Mouse (Mus musculus): ENCODE measurements around the gene Arhgef6.

Gene Arhgef6

DNA sequence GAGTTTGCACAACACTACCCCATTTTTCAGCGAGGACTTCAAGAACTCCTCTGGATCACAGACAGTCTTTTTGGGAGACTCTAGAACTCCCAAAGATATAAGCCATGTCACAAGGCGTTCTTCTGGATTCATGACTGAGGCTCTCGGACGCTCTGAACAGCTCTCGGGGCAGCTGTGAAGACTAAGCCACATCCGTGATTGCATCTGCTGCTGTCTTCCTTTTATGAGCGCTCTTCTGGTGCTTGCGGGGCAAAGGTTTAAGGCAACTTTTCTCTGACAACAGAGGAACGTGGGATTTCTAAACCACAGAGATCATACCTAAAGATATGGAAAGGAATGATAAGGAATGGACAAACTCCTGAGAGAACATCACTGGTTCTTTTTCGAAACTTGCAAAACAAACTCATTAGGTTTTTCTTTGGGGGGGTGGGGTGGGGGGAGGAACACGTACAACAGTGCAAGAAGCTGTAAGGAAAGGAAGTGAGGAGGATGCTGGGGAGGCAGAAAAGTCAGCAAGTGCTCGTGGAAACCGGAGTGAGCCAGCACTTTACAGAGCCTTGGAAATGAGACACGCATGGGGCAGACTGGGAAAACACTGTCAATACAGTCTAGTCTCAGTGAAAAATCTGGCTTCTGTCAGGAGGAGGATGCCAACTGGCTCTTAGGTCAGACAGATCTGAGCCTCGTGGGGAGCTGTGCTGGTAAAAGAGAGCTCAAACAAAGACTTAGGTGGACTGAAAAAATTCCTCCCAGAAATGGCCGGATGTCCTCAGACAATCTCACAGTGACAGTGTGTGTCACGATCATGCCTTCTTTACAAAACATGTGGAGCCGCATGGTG lies at the start of gene Arhgef6:
Gene Arhgef6 (minus strand): TSS at position 359 of the 841 bp plus-strand sequence.
- DNase-seq, result no peak

GRCm38 (mm10) chrX:57380915-57381314 lies 42.4 kb upstream of the Arhgef6 start:
- no peak for DNase-seq

DNA sequence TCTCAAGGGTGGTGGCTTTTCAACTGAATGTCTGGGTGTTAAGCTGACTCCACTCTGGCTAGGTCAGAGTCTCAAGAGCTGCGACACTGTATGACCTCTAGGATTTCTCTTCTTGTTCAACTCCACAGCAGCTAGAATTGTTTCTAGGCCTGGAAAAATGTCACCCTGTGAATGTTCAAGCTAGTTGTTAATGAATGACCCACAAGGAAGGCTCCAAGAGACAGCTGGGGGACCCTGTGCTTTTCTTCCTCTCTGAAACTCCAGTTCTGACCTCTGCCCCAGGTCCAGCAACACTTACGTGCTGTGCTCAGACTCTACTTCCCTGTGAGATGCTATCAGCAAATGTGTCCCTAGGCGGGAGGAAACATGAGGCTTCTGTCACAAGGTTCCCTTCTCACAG lies 40.0 kb upstream of the Arhgef6 start:
- no peak for DNase-seq

DNA sequence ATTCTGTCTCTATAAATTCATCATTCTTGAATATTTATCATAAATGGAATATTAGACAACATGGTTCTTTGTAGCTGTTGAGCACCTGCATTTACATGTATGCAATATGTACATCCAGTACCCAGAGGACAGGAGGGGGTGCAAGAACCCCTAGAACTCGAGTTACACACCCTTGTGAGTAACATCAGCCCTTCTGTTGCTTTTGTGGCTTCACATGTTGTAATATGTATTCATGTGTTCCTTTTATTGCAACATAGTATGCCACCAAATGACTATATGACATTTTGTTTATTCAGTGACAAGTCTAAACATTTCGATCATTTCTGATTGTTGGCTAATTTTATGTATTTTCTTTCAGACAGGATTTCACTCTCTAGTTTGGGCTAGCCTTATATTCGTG lies 38.6 kb upstream of the Arhgef6 start:
- DNase-seq, result no peak

DNA sequence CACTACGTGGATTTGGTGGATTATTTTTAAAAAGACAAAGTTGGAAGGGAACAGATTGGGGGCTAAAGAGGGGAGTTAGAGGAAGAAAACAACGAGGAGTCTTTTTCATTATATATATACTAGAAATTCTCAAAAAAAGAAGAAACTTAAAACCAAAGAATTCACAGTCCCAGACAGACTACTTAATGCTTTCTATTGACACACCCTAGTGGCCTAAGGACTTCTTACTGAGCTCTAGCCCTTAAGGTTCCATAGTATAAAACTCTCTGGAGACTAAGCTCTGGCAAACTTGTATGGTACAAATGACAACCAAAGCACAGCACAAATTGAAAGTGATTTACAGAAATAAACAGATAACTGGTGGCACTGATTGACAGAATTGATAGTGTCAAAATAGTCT lies 35.5 kb upstream of the Arhgef6 start:
- no peak for DNase-seq

DNA sequence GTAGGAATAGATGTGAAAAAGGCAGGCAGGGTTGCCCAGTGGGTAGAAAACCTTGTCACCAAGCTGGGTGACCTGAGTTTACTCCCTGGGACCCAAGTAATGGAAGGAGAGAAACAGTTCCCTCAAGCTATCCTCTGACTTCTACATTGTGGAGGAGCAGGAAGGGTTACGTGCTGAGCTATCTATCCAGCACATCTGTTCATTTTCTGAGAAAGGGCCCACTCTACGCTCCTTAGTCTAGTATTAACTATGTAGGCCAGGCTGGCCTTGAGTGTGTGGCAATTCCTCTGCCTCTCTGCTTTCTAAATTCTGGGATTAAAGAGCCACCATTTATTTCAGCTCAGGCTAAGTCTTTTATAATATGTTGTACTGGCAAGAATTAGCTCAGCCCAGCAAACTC lies 35.0 kb upstream of the Arhgef6 start:
- no peak for DNase-seq

- DNase-seq, result no peak
Observed at GRCm38 (mm10) chrX:57372965-57373364, 34.4 kb upstream of the Arhgef6 start.

GRCm38 (mm10) chrX:57364891-57365569 lies 26.5 kb upstream of the Arhgef6 start:
- DNase-seq, result no peak

GRCm38 (mm10) chrX:57359316-57359715 lies 20.8 kb upstream of the Arhgef6 start:
- no peak for DNase-seq

- DNase-seq, result no peak
Observed at GRCm38 (mm10) chrX:57339220-57339619, 691 bp upstream of the Arhgef6 start.

DNA sequence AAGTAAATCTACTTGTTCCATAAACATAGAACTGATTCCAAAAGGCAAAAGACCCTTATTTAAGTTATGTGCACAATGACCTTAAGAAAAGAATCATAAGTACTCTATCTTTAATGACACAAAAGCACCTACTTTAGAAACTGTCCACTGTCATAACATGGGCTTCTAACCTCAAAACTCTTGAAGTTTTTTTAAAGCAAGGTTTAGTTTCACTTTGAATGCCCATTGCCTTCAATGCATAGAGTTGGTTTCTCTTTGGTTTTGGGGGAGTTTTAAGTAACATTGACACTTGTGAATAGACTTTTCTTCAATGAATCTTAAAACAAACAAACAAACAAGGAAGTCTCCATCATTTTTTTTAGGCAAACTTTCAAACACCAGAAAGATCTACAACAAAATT lies 947 bp downstream of the Arhgef6 start:
- no peak for DNase-seq

DNA sequence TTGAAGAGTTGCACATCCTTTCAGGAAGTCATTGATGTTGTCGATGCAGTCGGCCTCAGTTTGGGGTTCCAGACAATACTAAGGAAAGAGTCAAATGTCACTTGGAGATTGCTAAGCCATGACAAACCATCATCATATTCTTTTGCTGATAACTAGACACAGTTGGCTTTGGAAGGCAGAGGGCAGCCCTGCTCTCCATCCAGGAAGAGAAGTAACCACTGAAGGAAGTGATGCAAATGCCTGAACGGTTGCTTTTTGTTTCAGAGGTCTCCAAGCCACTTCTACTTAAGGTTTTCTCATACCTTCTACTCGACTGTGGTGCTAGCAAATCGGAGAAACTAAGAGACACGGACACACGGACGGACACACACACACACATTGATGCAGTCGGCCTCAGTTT lies 1.6 kb downstream of the Arhgef6 start:
- no peak for DNase-seq

- DNase-seq, result no peak
Observed at GRCm38 (mm10) chrX:57335313-57335712, 3.2 kb downstream of the Arhgef6 start.

DNA sequence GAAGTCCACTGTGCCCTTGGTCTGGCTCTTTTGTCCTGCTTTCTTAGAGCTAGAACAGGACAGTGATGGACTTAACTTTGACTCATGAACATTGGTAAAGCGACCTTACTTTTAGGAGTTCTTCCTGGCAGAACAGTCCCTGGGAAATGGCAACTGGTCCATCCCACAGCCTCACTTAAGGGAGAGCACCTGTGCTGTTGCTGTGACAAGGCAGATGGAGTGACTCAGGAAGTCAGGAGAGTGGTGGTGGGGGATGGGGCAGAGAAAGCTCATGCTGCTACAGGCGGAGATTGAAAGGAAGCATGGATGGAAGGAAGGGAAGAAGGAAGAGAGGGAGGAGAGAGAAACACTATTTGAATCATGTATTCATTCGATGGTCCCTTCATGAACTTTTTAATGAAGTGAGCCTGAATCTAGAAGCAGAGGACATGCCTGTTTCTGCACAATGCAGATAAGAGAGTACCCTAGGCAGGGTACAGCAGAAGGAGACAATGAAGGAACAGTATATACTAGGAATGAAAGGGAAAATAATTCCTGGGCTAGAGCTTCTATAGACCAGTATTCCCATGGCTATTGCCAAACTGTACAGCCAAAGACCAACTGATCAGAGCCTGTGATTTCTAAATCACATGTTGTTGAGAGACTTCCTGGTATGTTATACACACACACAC lies 10.7 kb downstream of the Arhgef6 start:
- no peak for DNase-seq

DNA sequence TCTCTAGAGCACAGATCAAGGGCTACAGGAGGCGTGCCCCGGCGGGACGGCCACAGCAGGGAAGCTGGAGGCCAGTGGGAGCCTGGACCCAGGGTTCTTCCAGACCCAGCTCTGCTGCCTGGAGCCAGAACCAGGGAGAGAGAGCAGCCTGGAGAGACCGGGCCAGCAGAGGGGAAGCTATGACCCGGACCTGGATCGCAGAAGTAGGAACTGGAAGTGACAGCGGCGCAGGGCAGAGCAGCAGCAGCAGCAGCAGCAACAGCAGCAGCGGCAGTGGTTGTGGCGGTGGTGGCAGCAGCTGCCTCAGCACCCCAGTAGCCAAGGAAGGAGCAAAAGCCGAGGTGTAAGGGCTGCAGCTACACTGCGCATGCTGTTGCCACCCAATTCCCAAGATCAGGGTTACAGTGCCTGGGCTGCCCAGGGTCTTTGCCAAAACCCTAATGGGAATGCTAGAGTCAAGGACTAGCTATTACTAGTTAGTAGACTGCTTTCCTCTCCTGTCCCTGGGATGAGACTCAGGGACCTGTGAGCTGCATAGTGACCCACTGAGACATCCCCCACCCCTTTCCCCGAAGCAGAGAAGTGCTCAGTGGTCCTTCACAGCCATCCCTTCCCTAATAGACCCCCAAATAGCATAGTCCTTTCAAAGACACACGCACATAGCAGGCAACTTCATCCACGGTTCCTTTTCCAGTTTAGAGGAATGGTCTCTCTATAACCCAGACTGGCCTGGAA lies 11.9 kb downstream of the Arhgef6 start:
- DNase-seq, result peak; percentile 19

GRCm38 (mm10) chrX:57325861-57326461 lies 12.6 kb downstream of the Arhgef6 start:
- DNase-seq, result peak; percentile 8

DNA sequence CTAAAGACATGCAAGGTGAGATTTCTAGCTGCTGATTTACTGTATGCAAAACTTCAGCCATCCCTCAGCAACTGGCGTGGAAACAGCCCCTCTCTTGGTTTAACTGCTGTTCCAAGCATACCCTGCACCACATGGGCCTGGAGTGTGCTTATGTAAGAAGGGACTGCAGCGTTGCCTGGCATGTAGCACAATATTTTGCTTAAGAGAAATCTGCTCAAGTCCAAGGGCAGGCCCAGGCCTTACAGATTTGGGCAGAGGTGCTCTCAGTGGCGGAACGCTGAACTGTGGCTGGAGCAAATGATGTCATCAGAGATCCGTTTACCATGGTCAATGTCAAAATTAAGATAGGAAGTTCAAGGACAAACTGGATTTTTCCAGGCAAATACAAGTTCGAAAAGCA lies 13.6 kb downstream of the Arhgef6 start:
- DNase-seq, result no peak

GRCm38 (mm10) chrX:57312066-57312465 lies 26.5 kb downstream of the Arhgef6 start:
- no peak for DNase-seq

GRCm38 (mm10) chrX:57309993-57310392 lies 28.5 kb downstream of the Arhgef6 start:
- DNase-seq, result no peak

- no peak for DNase-seq
Observed at GRCm38 (mm10) chrX:57306747-57307146, 31.8 kb downstream of the Arhgef6 start.

GRCm38 (mm10) chrX:57304784-57305287 lies 33.7 kb downstream of the Arhgef6 start:
- no peak for DNase-seq

- no peak for DNase-seq
Observed at GRCm38 (mm10) chrX:57303188-57303878, 35.2 kb downstream of the Arhgef6 start.
